Mouse (Mus musculus): ENCODE results near the gene Nck1.

The Nck1 gene

GRCm38 (mm10) chr9:100545715-100546593 lies at the start of gene Nck1:
Nck1 (minus strand) TSS chr9:100546134.
- DNase-seq (ENCODE audit: low spot score) = peak; percentile 99

GRCm38 (mm10) chr9:100590462-100590861 lies 44.5 kb upstream of the Nck1 start:
- no peak for DNase-seq (ENCODE audit: low spot score)

- DNase-seq (ENCODE audit: low spot score) = no peak
Measured at GRCm38 (mm10) chr9:100584031-100584430, 38.1 kb upstream of the Nck1 start.

- DNase-seq (ENCODE audit: low spot score) = no peak
Measured at GRCm38 (mm10) chr9:100582883-100583575, 37.1 kb upstream of the Nck1 start.

- DNase-seq (ENCODE audit: low spot score) = peak; percentile 42
Measured at GRCm38 (mm10) chr9:100581543-100582492, 35.9 kb upstream of the Nck1 start.

GRCm38 (mm10) chr9:100580196-100580740 lies 34.3 kb upstream of the Nck1 start:
- no peak for DNase-seq (ENCODE audit: low spot score)

- no peak for DNase-seq (ENCODE audit: low spot score)
Measured at GRCm38 (mm10) chr9:100573942-100574341, 28.0 kb upstream of the Nck1 start.

- no peak for DNase-seq (ENCODE audit: low spot score)
Measured at GRCm38 (mm10) chr9:100573300-100573699, 27.4 kb upstream of the Nck1 start.

- no peak for DNase-seq (ENCODE audit: low spot score)
Measured at GRCm38 (mm10) chr9:100571511-100571910, 25.6 kb upstream of the Nck1 start.

- DNase-seq (ENCODE audit: low spot score) = peak; percentile 51
Measured at GRCm38 (mm10) chr9:100570626-100571233, 24.8 kb upstream of the Nck1 start, which contains the start of gene Slc35g2. Slc35g2 (minus strand) TSS chr9:100571090.

GRCm38 (mm10) chr9:100569798-100570625 lies 24.1 kb upstream of the Nck1 start:
- peak; percentile 35 for DNase-seq (ENCODE audit: low spot score)

GRCm38 (mm10) chr9:100560251-100560890 lies 14.4 kb upstream of the Nck1 start:
- DNase-seq (ENCODE audit: low spot score) = no peak

- DNase-seq (ENCODE audit: low spot score) = no peak
Measured at GRCm38 (mm10) chr9:100558991-100559390, 13.1 kb upstream of the Nck1 start.

GRCm38 (mm10) chr9:100558023-100558573 lies 12.2 kb upstream of the Nck1 start:
- no peak for DNase-seq (ENCODE audit: low spot score)

- no peak for DNase-seq (ENCODE audit: low spot score)
Measured at GRCm38 (mm10) chr9:100555686-100556085, 9.8 kb upstream of the Nck1 start.

- no peak for DNase-seq (ENCODE audit: low spot score)
Measured at GRCm38 (mm10) chr9:100548313-100548712, 2.4 kb upstream of the Nck1 start.

- no peak for DNase-seq (ENCODE audit: low spot score)
Measured at GRCm38 (mm10) chr9:100546594-100546910, 618 bp upstream of the Nck1 start.

- DNase-seq (ENCODE audit: low spot score) = no peak
Measured at GRCm38 (mm10) chr9:100544948-100545714, 803 bp downstream of the Nck1 start.
